Mouse (Mus musculus): ENCODE data around the gene Prok1. TPM values are rescaled to one million over a fixed set of nuclear protein-coding genes. Genes with fewer than 3 reads are reported as not detected.

Prok1 gene
- polyA plus RNA-seq, 1 experiment from 2014 or later, result not detected

DNA sequence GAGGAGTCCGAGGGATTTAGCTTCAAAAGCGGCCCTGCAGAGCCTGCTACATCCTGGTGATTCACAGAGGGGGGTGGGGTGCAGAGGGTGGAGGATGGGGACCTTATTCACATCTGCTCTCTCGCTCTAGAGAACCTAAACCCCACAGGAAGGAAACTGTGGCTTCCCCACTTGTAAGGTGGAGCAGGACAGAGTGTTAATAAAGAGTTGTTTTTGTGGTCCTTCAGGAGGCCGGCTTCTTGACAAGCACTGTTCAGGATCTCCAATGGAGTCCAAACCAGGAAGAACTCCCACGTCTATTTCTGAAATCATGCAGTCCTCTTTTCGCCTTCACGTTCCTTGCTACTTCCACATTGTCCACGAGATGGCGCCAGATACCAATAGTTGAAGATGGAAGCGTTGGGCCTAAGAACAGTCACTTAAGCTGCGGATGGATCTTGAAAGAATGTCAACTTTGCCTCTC, 6.1 kb downstream of the Prok1 start:
- H3K27ac ChIP-seq, result no peak overlapping the region
- peak overlapping the region; percentile 21; the same call in 1 of the 2 replicates for H3K4me2 ChIP-seq
- H3K36me3 ChIP-seq, result no peaks in the 10 kb centered on the region
- 7% methylated on average over 11 of the region's 11 CpGs for WGBS
- H3K4me1 ChIP-seq, result 0 out of 2 replicates have a peak, but pooled peaks cover 9% of the 10 kb centered on the region
- no peak overlapping the region for H3K9ac ChIP-seq
- no peaks in the 10 kb centered on the region for H3K9me3 ChIP-seq (replicated peaks)
- no peak for ATAC-seq (replicated peaks; ENCODE audit: low FRiP score)
- no peak overlapping the region for H3K4me3 ChIP-seq (replicated peaks)
- 0 out of 2 replicates have a peak, but pooled peaks cover 9% of the 10 kb centered on the region for H3K27me3 ChIP-seq

- Histone ChIP-seq H3K9me3 (replicated peaks) (no peaks in the 10 kb centered on the region), H3K27me3 (0 out of 2 replicates have a peak, but pooled peaks cover 9% of the 10 kb centered on the region), H3K27ac (no peak overlapping the region), H3K36me3 (no peaks in the 10 kb centered on the region), H3K4me2 (no peak overlapping the region), H3K4me1 (0 out of 2 replicates have a peak, but pooled peaks cover 9% of the 10 kb centered on the region), H3K9ac (no peak overlapping the region), H3K4me3 (replicated peaks) (no peak overlapping the region)
- WGBS, result 33% methylated on average over 4 of the region's 4 CpGs
- ATAC-seq (replicated peaks; ENCODE audit: low FRiP score), result peak; percentile 63
These were observed 8.3 kb downstream of the Prok1 start for GRCm38 (mm10) chr3:107231202-107231601.

DNA sequence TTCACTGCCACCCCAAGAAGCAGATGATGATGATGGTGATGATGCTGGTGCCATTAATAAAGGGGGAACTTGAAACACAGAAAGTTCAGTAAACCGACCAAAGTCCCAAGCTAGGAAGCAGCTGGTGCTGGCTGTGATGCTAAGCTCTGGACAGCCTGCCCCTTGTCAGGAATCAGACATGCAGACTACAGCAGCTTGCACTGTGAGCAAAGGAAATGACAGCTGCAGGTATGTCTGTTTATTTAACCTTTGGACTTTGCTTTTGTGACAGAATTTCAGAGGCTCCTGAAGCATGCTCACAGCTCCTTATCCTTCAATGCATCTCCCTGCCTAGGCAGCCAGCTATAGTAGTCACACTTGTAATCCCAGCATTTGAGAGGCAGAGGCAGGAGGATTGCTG, 9.0 kb downstream of the Prok1 start, which contains the start of gene A630076J17Rik:
Gene A630076J17Rik, plus strand, starts transcription at position 88 of the 400 bp plus-strand sequence.
- no peak within 1 kb of the TSS for H3K4me2 ChIP-seq
- no peak within 1 kb of the TSS for H3K9ac ChIP-seq
- WGBS, result 25% methylated on average over 1 of the region's 1 CpGs
- H3K36me3 ChIP-seq, result no peaks in the 10 kb centered on the region
- ATAC-seq (replicated peaks; ENCODE audit: low FRiP score), result 0 out of 2 replicates have a peak, but pooled peaks have one; percentile 14
- H3K4me3 ChIP-seq (replicated peaks), result no peak within 1 kb of the TSS
- H3K4me1 ChIP-seq, result 0 out of 2 replicates have a peak, but pooled peaks cover 9% of the 10 kb centered on the region
- H3K27ac ChIP-seq, result no peak within 1 kb of the TSS
- no peaks in the 10 kb centered on the region for H3K9me3 ChIP-seq (replicated peaks)
- H3K27me3 ChIP-seq, result 0 out of 2 replicates have a peak, but pooled peaks cover 9% of the 10 kb centered on the region

DNA sequence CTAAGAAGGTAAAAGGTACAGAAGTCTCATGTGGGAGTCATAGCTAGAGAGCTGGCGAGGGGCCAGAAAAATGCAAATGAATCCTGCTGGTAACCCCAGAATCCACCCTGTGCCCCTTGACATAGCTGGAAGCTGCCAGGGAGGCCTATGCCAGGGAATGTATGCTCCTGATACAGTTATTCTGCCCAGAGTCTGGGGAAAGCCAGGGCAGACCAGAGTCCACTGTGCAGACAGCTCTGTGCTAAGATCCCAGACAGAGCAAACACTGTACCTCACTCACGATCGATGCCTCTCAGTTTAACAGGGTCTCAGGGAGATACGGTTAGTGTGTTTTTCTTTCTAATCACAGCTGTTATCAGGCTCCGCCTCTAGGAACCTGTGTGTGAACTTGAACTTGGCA, 9.7 kb downstream of the Prok1 start:
- Histone ChIP-seq H3K9me3 (replicated peaks) (no peaks in the 10 kb centered on the region), H3K4me3 (replicated peaks) (no peak overlapping the region), H3K4me1 (0 out of 2 replicates have a peak, but pooled peaks cover 9% of the 10 kb centered on the region), H3K27ac (no peak overlapping the region), H3K4me2 (no peak overlapping the region), H3K9ac (no peak overlapping the region), H3K36me3 (no peaks in the 10 kb centered on the region), H3K27me3 (0 out of 2 replicates have a peak, but pooled peaks cover 9% of the 10 kb centered on the region)
- ATAC-seq (replicated peaks; ENCODE audit: low FRiP score), result 0 out of 2 replicates have a peak, but pooled peaks have one; percentile 36
- 50% methylated on average over 5 of the region's 5 CpGs for WGBS

- no peak overlapping the region for H3K27ac ChIP-seq
- H3K4me2 ChIP-seq, result no peak overlapping the region
- no peak overlapping the region for H3K4me3 ChIP-seq (replicated peaks)
- H3K36me3 ChIP-seq, result no peaks in the 10 kb centered on the region
- ATAC-seq (replicated peaks; ENCODE audit: low FRiP score), result no peak
- no peak overlapping the region for H3K9ac ChIP-seq
- no peaks in the 10 kb centered on the region for H3K9me3 ChIP-seq (replicated peaks)
- 81% methylated on average over 5 of the region's 5 CpGs for WGBS
- H3K27me3 ChIP-seq, result 0 out of 2 replicates have a peak, but pooled peaks cover 9% of the 10 kb centered on the region
- H3K4me1 ChIP-seq, result 0 out of 2 replicates have a peak, but pooled peaks cover 9% of the 10 kb centered on the region
These were observed 10.3 kb downstream of the Prok1 start for GRCm38 (mm10) chr3:107229221-107229620.

DNA sequence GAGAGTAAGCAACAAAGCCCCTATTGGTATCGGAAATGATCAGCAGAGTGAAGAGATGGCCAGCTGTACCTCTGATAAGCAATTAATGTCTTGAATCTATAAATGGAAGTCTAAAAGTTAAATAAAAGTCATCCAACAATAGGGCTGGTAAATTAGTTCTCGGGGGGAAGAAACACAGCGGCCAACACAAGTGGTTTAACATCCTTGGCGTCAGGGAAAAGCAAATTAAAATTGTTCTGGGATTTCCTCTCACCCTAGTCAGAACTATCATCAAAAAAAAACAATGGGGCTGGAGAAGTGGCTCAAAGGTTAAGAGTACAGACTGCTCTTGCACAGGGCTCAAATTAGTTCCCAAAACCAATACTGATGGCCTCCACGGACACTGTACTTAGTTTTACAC, 13.7 kb downstream of the Prok1 start:
- Histone ChIP-seq H3K4me2 (no peak overlapping the region), H3K27ac (no peak overlapping the region), H3K27me3 (no peaks in the 10 kb centered on the region), H3K9me3 (replicated peaks) (no peaks in the 10 kb centered on the region), H3K4me1 (0 out of 2 replicates have a peak, but pooled peaks cover 6% of the 10 kb centered on the region), H3K4me3 (replicated peaks) (no peak overlapping the region), H3K36me3 (no peaks in the 10 kb centered on the region), H3K9ac (no peak overlapping the region)
- WGBS, result 82% methylated on average over 5 of the region's 5 CpGs
- ATAC-seq (replicated peaks; ENCODE audit: low FRiP score), result no peak

GRCm38 (mm10) chr3:107223230-107223629, 16.3 kb downstream of the Prok1 start:
- H3K27ac ChIP-seq, result no peak overlapping the region
- H3K9me3 ChIP-seq (replicated peaks), result no peaks in the 10 kb centered on the region
- H3K4me1 ChIP-seq, result no peaks in the 10 kb centered on the region
- no peaks in the 10 kb centered on the region for H3K27me3 ChIP-seq
- H3K4me3 ChIP-seq (replicated peaks), result no peak overlapping the region
- no peak overlapping the region for H3K4me2 ChIP-seq
- H3K36me3 ChIP-seq, result no peaks in the 10 kb centered on the region
- no peak for ATAC-seq (replicated peaks; ENCODE audit: low FRiP score)
- no peak overlapping the region for H3K9ac ChIP-seq
- 59% methylated on average over 1 of the region's 1 CpGs for WGBS

- no peak for ATAC-seq (replicated peaks; ENCODE audit: low FRiP score)
- Histone ChIP-seq H3K4me2 (no peak within 1 kb of the TSS), H3K4me1 (no peaks in the 10 kb centered on the region), H3K9ac (no peak within 1 kb of the TSS), H3K4me3 (replicated peaks) (no peak within 1 kb of the TSS), H3K27me3 (no peaks in the 10 kb centered on the region), H3K9me3 (replicated peaks) (no peaks in the 10 kb centered on the region), H3K36me3 (no peaks in the 10 kb centered on the region), H3K27ac (no peak within 1 kb of the TSS)
- WGBS, result 89% methylated on average over 10 of the region's 10 CpGs
These were observed 17.9 kb downstream of the Prok1 start, which contains the start of gene Cym for GRCm38 (mm10) chr3:107221608-107222007. Cym (minus strand) TSS chr3:107221732.

DNA sequence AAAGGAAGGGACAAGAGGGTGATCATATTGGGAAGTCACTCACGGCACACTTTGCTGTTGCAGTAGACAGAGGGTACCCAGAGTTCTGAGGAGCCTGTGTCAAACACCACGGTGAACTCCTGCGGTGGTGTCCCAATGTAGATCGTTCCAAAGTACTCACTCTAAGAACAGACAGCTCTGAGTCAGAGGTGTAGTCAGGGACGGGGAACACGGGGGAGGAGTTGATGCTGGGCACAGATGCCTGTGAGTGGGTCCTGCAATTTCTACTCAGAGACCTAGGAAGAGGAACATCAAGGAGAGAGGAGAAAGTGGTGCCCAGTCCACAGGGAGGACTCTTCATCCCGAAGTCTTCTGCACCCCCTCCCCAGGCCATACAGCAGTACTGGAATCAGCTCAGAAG, 20.9 kb downstream of the Prok1 start:
- Histone ChIP-seq H3K36me3 (no peaks in the 10 kb centered on the region), H3K4me2 (no peak overlapping the region), H3K27ac (no peak overlapping the region), H3K9me3 (replicated peaks) (no peaks in the 10 kb centered on the region), H3K27me3 (no peaks in the 10 kb centered on the region), H3K4me3 (replicated peaks) (no peak overlapping the region), H3K9ac (no peak overlapping the region), H3K4me1 (no peaks in the 10 kb centered on the region)
- WGBS, result 91% methylated on average over 7 of the region's 7 CpGs
- ATAC-seq (replicated peaks; ENCODE audit: low FRiP score), result no peak

GRCm38 (mm10) chr3:107217101-107217480, 22.4 kb downstream of the Prok1 start:
- Histone ChIP-seq H3K9ac (no peak overlapping the region), H3K36me3 (no peaks in the 10 kb centered on the region), H3K9me3 (replicated peaks) (no peaks in the 10 kb centered on the region), H3K4me1 (no peaks in the 10 kb centered on the region), H3K27ac (no peak overlapping the region), H3K4me3 (replicated peaks) (no peak overlapping the region), H3K27me3 (no peaks in the 10 kb centered on the region), H3K4me2 (no peak overlapping the region)
- 84% methylated on average over 3 of the region's 3 CpGs for WGBS
- ATAC-seq (replicated peaks; ENCODE audit: low FRiP score), result no peak

- no peak for ATAC-seq (replicated peaks; ENCODE audit: low FRiP score)
- WGBS, result 60% methylated on average over 8 of the region's 8 CpGs
- H3K4me3 ChIP-seq (replicated peaks), result no peak overlapping the region
- no peak overlapping the region for H3K27ac ChIP-seq
- no peaks in the 10 kb centered on the region for H3K4me1 ChIP-seq
- H3K9ac ChIP-seq, result no peak overlapping the region
- H3K27me3 ChIP-seq, result no peaks in the 10 kb centered on the region
- no peaks in the 10 kb centered on the region for H3K9me3 ChIP-seq (replicated peaks)
- no peaks in the 10 kb centered on the region for H3K36me3 ChIP-seq
- no peak overlapping the region for H3K4me2 ChIP-seq
These were observed 23.0 kb downstream of the Prok1 start for GRCm38 (mm10) chr3:107216400-107217100.

DNA sequence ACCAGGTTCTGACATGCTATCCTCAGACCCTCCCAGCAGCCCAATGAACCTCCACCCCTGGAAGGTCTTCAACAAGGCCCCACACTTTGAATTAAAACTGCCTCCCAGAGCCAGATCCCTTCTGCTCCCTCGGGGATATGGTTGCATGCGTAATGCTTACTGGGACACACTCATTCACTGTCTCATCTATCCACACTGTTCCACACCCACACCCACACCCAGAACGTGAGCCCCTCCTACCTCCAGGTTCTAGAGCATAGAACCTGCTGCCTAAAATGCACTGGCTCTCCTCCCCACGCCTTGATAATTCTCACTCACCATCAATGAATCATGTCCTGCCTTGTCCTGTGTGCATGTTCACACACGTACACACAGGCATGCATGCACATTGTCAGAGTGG, 24.9 kb downstream of the Prok1 start:
- Histone ChIP-seq H3K9me3 (replicated peaks) (no peaks in the 10 kb centered on the region), H3K4me2 (no peak overlapping the region), H3K4me3 (replicated peaks) (no peak overlapping the region), H3K4me1 (no peaks in the 10 kb centered on the region), H3K9ac (no peak overlapping the region), H3K36me3 (no peaks in the 10 kb centered on the region), H3K27ac (no peak overlapping the region), H3K27me3 (no peaks in the 10 kb centered on the region)
- WGBS, result 87% methylated on average over 5 of the region's 5 CpGs
- no peak for ATAC-seq (replicated peaks; ENCODE audit: low FRiP score)

All from kidney, embryonic 15.5 days (tissue).